Mouse (Mus musculus): ENCODE measurements at regions not wholly inside any gene's neighbourhood (a gene's known extent, or its start where the extent isn't known, plus 50 kb on each side); places are given as distances from the start of the nearest gene placed in this dataset.

GRCm38 (mm10) chr2:146565693-146566092 is 53.5 kb upstream of the Ralgapa2 start:
- peak; percentile 12 to 43 for DNase-seq

- no peak for DNase-seq
Measured at GRCm38 (mm10) chr2:146568171-146568842, 56.2 kb upstream of the Ralgapa2 start.

GRCm38 (mm10) chr2:146571036-146571435 is 58.9 kb upstream of the Ralgapa2 start:
- no peak for DNase-seq

GRCm38 (mm10) chr2:146571857-146572256 is 59.7 kb upstream of the Ralgapa2 start:
- DNase-seq = no peak

GRCm38 (mm10) chr2:146575610-146576297 is 63.6 kb upstream of the Ralgapa2 start:
- DNase-seq = no peak

DNA sequence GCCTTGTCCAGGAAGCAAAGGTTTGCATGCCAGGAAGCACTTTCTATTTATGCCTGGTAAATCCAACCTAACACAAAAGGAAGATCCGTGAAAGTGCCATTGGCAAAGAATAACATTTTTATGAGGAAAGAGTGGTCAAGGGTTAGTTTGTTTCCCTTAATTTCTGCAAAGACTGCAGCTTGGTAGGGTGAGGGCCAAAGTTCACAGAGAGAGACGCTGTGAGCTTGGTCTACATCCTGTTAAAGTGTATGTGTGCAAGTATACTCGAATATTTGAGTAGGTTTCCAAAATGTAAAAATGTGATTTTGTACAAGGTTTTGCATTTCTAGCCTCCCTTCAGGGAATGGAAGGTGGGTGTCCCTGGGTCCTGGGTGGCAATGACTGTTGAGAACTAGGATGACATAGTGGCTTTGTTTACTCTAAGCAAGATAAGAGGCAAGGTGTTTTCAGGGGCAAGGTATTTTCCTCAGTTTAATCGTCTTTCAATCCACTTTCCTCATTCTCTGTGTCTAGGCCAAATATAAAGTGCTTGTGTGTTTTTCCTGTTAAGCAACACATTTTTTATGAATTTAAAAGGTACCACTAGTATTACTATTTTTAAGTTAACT is 64.3 kb upstream of the Ralgapa2 start:
- DNase-seq = no peak

DNA sequence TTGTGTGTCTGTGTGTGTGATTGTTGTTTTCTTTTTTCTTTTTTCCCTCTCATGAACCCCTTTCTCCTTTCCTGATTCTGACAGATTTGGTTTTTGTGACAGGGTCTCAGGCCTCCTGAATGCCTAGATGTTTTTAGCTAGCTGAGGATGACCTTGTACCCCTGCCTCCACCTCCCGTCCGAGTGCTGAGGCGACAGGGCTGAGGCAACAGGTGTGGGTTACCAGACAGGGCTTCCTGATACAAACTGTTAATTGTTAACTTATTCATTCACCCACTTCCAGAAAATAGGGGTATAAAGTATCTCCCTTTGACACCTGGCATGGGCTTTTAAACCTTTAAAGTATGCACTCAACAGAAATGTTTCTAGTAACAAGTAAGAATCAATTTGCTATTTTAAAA is 65.0 kb upstream of the Ralgapa2 start:
- DNase-seq = no peak

DNA sequence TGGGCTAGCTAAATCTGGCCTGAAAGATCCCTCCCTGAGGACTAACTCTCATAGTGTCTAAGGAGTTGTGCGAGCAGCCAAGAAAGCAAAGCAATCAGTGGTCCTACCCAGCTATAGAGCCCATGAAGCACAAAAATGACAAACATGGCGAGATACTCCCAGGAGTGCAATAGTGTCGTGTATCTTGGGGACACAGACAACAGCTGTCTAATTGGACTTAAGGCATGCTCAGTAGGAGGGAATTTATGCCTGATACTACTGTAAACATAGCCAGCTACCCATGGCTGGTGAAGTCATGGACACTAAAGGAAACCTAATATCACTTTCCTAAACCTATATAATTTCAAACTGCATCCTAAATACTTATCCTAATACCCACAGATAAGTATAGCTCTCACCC is 69.1 kb upstream of the Ralgapa2 start:
- DNase-seq = no peak

GRCm38 (mm10) chr2:146583807-146584388 is 71.8 kb upstream of the Ralgapa2 start:
- DNase-seq = no peak

GRCm38 (mm10) chr2:146586381-146586780 is 74.2 kb upstream of the Ralgapa2 start:
- DNase-seq = peak; percentile 45 to 67

DNA sequence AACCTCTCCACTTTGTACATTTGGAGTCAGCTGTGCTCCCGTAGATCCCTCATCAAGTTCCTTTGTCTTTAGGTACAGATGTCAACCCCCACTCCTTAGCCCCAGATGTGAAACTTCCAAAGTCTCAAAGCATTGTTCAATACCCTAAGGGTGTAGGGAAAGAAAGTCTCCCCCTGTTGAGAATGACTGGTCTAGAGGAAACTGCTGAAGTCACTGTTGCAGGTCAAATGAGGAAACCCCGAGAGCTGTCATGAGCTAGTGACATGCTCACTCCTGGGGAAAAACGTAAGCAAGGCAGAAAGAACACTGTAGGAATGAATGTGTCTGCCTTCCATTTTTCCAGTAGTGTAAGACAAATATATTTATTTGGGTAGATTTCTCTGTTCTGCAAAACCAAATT is 74.8 kb upstream of the Ralgapa2 start:
- no peak for DNase-seq

GRCm38 (mm10) chr2:146589860-146590259 is 77.7 kb upstream of the Ralgapa2 start:
- no peak for DNase-seq

DNA sequence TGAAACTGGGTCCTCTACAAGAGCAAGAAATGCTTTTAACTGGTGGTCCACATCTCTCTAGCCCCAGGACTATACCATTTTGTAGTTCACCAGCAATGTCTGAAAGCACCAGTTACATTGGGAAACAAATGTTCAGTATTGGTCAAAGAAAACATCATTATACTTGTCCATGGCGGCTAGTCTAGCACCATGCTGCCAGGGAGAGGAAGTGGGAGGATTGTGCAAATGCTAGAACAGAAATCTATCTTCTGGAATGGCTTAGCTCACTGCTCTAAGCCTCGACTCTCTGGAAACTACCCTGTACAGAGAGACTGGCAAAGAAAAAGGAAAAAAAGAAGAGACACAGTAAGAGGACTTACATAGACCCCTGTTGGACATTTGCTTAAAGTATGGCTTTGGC is 81.1 kb upstream of the Ralgapa2 start:
- DNase-seq = no peak

DNA sequence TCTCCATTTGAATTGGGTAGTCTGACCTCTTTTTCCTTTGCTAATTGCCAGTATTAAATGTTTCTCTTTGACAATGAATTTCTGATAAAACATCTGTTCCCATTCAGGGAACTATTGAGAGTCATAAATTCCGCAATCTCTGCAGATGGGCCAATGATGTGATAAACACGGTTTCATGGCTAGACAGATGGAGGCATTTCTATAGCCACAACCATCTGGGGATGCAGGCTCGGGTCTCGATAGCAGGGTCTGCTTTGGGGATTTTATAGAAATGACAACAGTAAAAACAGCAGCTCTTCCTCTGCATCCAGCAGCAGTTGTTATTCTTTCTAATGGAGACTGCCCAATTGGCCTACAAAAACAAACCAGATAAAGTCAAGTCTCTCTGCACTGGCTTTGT is 82.1 kb upstream of the Ralgapa2 start:
- no peak for DNase-seq

- DNase-seq = no peak
Measured at GRCm38 (mm10) chr2:146595673-146596072, 83.5 kb upstream of the Ralgapa2 start.

DNA sequence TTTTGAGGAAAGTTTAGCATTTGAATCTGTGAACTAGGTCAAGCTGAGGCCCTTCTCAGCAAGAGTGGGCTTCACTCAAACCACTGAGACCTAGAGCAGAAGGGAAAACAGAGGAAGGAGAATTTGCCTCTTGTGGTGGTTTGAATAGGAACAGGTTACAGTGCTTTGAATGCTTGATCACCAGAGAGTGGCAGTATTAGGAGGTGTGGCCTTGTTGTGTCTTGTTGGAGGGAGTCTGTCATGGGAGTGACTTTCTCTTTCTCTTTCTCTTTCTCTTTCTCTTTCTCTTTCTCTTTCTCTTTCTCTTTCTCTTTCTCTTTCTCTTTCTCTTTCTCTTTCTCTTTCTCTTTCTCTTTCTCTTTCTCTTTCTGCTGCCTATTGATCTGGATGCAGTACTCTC is 94.0 kb upstream of the Ralgapa2 start:
- no peak for DNase-seq

- DNase-seq = no peak
Measured at GRCm38 (mm10) chr2:146610896-146611295, 98.8 kb upstream of the Ralgapa2 start.

GRCm38 (mm10) chr2:146611886-146612521 is 99.9 kb upstream of the Ralgapa2 start:
- peak; percentile 61 to 74 for DNase-seq

DNA sequence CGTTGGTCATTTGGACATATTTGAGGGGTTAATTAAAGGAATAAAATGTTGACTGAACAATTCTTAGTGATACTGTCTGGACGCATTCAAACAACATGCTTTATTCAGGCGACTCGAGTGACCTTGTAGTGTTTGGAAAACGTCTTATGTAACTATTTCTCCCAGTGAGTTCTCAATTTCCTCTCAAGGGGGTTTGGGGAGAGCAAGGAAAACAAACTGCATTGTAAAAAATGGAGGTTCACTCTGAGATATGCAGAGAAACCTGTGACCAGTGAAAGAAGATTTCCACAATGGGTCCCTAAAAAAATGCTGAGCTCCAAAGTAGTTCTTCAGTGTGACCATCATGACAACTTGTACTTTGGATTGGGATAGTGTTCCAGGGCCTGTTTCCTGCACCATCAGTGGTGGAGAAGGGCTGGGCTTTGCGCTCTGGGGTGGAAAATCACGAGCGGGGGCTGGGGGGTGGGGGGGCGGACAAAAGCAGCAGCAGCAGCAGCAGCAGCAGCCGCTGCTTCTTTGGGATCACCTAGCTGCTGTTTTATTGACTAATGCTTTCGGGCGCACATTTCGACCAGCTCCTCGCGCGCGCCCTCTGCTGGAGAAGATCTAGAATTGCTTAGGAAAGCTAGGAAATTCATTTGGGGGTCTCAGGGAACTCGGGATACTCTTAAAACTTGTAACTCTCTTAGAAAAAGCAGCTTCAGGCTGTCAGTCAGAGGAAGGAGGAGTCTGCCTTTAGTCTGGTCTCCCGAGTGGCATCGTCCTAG is 100.6 kb upstream of the Ralgapa2 start:
- peak; percentile 27 to 30 for DNase-seq

GRCm38 (mm10) chr2:146621167-146621566 is 109.0 kb upstream of the Ralgapa2 start:
- peak; percentile 19 to 34 for DNase-seq

GRCm38 (mm10) chr2:146623052-146623451 is 110.9 kb upstream of the Ralgapa2 start:
- DNase-seq = no peak

DNA sequence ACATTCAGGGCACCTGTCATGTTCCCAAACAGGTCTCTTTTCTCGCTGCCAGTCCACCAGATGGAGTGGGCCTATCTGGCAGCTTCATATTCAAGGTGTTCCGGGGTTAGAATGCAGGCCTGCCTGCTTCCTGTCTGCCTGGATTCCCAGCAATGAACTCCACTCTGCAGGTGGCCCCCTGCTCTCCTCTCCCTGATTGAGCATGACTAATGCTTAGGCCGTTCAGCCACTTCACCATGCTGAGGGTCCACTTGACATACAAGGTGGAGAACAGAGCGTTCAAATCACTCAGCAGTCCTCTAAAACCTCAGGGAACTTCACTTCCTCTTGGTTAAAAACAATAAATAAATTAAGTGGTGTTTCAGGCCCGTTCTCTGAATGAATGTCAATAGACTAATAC is 112.1 kb upstream of the Ralgapa2 start:
- peak; percentile 87 to 92 for DNase-seq

Data from lung, adult 18-20 months (tissue).